Mouse (Mus musculus): ENCODE results near the gene Slc25a10.
A peak's percentile ranks its signal among the peaks of the same experiment; 100 is the strongest.

The Slc25a10 gene

GRCm38 (mm10) chr11:120491317-120492023 is at the start of gene Slc25a10:
Gene Slc25a10 (plus strand): TSS chr11:120491840.
- peak; percentile 81 to 90 for DNase-seq (ENCODE audit: low spot score in 2 of 2)

GRCm38 (mm10) chr11:120442344-120442743 is 49.3 kb upstream of the Slc25a10 start, which contains the start of gene Tspan10:
Gene Tspan10 (plus strand): TSS chr11:120442644.
- DNase-seq (ENCODE audit: low spot score in 2 of 2), result no peak

GRCm38 (mm10) chr11:120442765-120443280 is 48.8 kb upstream of the Slc25a10 start:
- no peak for DNase-seq (ENCODE audit: low spot score in 2 of 2)

- DNase-seq (ENCODE audit: low spot score in 2 of 2), result no peak
Measured at GRCm38 (mm10) chr11:120444106-120444505, 47.5 kb upstream of the Slc25a10 start.

GRCm38 (mm10) chr11:120445475-120445874 is 46.2 kb upstream of the Slc25a10 start:
- DNase-seq (ENCODE audit: low spot score in 2 of 2), result no peak

GRCm38 (mm10) chr11:120447179-120447578 is 44.5 kb upstream of the Slc25a10 start:
- no peak for DNase-seq (ENCODE audit: low spot score in 2 of 2)

- DNase-seq (ENCODE audit: low spot score in 2 of 2), result no peak
Measured at GRCm38 (mm10) chr11:120452246-120452645, 39.4 kb upstream of the Slc25a10 start.

- no peak for DNase-seq (ENCODE audit: low spot score in 2 of 2)
Measured at GRCm38 (mm10) chr11:120453306-120453705, 38.3 kb upstream of the Slc25a10 start, which contains the start of gene Pde6g. Gene Pde6g (minus strand): TSS chr11:120453500.

- no peak for DNase-seq (ENCODE audit: low spot score in 2 of 2)
Measured at GRCm38 (mm10) chr11:120454965-120455364, 36.7 kb upstream of the Slc25a10 start.

- DNase-seq (ENCODE audit: low spot score in 2 of 2), result no peak
Measured at GRCm38 (mm10) chr11:120455413-120455812, 36.2 kb upstream of the Slc25a10 start.

GRCm38 (mm10) chr11:120457370-120457769 is 34.3 kb upstream of the Slc25a10 start:
- no peak for DNase-seq (ENCODE audit: low spot score in 2 of 2)

GRCm38 (mm10) chr11:120457772-120458751 is 33.6 kb upstream of the Slc25a10 start, which contains the start of the genes Oxld1 and Ccdc137:
Gene Oxld1 (minus strand): TSS chr11:120458068.
Gene Ccdc137 (plus strand): TSS chr11:120458115.
- peak; percentile 79 for DNase-seq (ENCODE audit: low spot score in 2 of 2)

- no peak for DNase-seq (ENCODE audit: low spot score in 2 of 2)
Measured at GRCm38 (mm10) chr11:120458847-120459597, 32.6 kb upstream of the Slc25a10 start.

GRCm38 (mm10) chr11:120463536-120463935 is 28.1 kb upstream of the Slc25a10 start:
- no peak for DNase-seq (ENCODE audit: low spot score in 2 of 2)

- no peak for DNase-seq (ENCODE audit: low spot score in 2 of 2)
Measured at GRCm38 (mm10) chr11:120464365-120464764, 27.3 kb upstream of the Slc25a10 start.

GRCm38 (mm10) chr11:120465521-120465920 is 26.1 kb upstream of the Slc25a10 start:
- no peak for DNase-seq (ENCODE audit: low spot score in 2 of 2)

- peak; percentile 94 to 95 for DNase-seq (ENCODE audit: low spot score in 2 of 2)
Measured at GRCm38 (mm10) chr11:120467051-120467735, 24.4 kb upstream of the Slc25a10 start, which contains the start of gene Arl16. Gene Arl16 (minus strand): TSS chr11:120467607.

- DNase-seq (ENCODE audit: low spot score in 2 of 2), result peak in 1 of 2 experiments; percentile 17
Measured at GRCm38 (mm10) chr11:120467736-120468092, 23.9 kb upstream of the Slc25a10 start.

GRCm38 (mm10) chr11:120472052-120472451 is 19.6 kb upstream of the Slc25a10 start:
- DNase-seq (ENCODE audit: low spot score in 2 of 2), result no peak

GRCm38 (mm10) chr11:120483448-120483934 is 8.1 kb upstream of the Slc25a10 start:
- no peak for DNase-seq (ENCODE audit: low spot score in 2 of 2)

All from frontal cortex, postnatal 36 days (tissue).